Mouse (Mus musculus) MN1 (cell line): ENCODE results near the gene Man2a1.
"Not testable (repeated sequence)": the region's sequence is repeated elsewhere in the genome, so short reads cannot be mapped to it uniquely, and the experiment has no call there.

Experiments
- DNase-seq: peaks from one replicate; pipeline ENCODE4 v3.0.0-alpha.2; 2016; ENCODE audit warnings: low spot score

Man2a1 gene

DNA sequence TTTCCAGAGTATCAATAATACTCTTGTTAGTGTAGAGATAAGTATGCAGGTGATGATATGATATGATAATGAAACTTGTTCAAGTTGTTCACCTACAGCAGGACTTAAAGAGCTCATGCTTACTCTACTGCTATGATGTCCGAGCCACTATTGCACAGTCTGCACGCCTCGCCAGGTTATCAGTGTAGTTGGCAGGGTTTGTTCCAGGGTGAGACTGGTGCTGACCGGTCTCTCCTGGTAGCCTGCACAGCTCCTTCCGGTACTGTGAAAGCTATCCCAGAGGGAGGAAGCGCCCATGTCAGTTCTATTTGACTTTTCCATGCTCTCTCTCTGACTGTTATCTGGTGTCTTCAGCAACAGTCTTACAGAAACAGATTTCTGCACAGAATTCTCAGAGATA, 107.0 kb downstream of the Man2a1 start:
- no peak for DNase-seq

DNA sequence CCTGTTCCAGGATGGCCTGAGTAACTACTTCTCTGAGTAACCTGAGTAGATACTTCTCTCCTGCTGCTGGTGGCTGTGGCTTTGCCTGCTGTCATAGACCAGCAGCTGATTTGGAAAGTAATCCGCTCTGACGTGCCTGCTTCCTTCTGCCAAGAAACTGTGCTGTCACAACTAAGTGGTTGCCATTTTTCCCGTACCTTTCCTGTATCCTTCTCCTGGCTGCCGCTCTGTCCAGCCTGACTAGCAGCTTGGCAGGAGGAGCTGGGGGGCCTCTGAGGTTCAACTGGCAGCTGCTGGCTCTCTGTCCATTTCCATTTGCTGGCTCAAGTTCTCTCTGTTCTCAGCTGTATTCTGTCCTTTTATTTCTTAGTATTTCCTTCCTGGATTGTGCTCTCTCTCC, 115.8 kb downstream of the Man2a1 start:
- DNase-seq: no peak

DNA sequence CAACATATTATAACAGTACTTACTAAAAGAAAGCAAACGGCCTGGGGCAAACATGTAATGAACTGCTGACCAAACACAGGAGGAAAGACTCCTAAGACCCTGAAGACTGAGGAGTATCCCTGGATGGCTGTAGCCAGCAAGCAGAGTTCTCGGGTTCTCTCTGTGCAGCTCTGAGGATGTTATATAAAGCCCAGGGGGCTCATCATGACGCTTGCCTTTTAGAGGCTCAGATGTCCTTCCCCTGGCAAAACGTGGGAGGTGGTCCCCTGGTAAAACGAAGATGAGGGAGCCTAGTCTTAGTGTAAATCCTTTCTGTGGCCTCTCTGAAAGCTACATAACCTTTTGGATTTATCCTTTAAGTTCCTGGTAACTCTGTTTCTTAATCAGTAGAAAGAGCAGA, 119.2 kb downstream of the Man2a1 start:
- DNase-seq: no peak

DNA sequence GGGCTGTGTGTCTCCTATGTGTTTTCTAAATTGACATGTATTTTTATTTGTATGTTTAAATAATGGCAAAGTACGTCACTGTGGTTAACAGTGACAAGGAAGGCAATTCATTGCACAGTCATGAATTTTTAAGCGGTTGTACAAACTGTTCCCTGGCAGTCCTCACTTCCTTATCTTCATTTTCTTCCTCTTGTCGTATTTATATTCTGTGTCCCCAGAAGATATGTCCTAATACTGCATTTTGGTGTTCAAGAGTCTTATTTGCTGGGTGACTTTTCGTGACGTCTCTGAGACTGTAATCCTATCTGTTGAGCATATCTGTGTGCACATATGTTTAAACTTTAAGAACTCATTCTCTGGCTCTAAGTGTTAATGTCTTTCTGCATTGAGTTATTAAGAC, 120.6 kb downstream of the Man2a1 start:
- no peak for DNase-seq

DNA sequence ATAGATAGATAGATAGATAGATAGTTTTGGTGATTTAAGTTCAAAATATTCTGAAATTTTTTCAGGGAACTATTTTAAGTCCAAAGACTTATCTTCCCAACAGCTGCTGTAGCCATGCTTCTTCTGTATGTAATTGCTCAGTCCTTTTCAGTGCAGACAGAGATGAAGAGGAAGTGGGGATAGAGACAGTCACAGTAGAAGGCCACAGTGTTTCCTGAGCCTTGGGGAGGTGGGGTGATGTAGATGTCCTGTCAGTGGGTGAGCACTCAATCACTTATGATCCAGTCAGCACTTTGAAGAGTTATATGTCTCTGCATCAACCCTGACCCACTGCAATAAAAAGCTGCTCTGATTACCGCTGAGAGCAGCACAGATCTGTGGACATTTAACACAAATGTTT, 122.6 kb downstream of the Man2a1 start:
- no peak for DNase-seq

DNA sequence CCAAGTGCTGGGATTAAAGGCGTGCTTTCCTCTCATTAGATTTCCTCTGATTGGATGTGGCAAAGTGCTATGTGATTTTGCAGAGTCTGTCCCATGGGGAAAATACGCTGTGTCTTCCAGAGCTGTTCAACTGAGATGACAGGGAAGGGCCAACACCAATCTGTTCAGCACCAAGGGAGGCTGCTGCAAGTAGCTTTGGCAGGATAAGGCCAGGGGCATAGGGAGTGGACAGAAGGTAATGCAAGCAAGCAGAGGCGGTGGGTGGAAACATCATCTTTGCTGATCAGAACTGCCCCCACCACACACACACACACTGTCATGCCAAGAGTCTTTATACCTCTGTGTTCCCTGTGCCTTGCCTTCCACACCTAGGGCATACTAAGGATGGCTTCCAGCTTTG, 124.7 kb downstream of the Man2a1 start:
- no peak for DNase-seq

DNA sequence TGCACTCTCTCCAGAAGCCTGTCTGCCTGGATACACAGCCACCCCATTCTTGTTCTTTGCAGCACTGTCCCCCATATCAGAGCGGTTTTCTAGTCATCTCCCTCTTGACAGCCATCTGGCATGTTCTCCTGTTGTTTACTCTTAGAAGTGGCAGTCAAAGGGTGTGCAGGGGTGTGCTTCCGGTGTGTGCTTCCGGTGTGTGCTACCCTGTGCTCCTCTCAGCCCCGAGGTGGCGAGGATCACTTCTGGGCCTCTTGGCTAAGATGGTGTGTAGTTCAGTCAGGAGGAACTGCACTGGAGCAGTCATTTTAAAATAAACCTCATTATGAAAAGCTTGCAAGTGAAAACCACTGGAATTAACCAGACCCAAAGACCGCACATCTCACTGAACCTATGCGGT, 125.5 kb downstream of the Man2a1 start:
- no peak for DNase-seq

DNA sequence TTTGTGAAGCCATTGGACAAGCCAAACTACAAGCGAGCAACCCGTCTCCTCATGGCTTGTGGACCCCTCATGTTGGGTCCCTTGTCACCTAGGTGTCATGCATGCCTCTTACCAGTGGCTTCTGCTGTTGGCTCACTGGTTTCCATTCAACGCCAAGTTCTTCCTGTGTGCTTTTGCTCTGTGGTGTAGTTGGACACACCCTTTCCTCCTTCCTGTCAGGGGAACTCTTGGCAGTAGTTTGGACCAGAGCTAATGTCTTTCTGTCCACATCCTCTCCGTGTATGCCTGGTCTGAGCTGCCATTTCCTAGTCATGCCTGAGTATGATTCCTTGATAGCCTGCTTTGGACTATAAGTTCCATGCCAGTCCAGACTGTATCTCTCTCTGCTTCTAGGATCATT, 135.0 kb downstream of the Man2a1 start:
- no peak for DNase-seq

DNA sequence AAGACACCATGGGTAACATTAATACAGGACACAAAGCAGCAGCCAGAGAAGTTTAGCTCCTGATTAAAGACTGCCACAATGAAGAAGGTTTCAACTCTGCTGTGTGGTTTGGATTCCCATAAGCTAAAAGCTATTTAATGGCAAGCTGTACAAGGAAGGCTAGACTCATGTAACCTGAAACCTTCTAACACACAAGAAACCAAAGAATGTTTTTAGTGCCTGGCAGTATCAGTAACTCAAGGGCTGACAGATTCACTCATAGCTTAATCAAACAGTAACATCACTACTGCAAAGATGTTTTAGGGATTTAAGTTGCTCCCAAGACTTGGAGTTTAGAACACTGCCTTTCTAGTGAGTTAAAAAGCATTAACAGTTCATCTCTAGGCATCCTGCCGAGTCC, 137.4 kb downstream of the Man2a1 start:
- no peak for DNase-seq

DNA sequence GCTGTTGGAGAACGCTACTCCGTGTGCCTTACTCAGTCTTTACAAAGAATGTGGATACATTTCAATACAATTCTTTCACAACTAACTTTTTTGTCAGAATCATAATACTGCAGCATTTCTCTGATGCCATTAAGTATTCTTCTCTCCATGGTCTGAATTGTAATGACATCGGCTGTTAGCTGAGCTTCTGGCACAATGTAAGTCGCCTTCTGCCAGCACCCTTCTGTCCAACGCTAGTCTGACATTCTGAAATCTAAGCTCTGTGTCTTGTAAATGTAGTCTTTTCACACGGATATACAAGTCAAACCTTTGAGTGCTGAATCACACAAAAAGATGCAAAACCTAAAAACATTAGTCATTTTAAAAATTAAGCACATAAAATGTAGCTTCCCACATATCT, 138.6 kb downstream of the Man2a1 start:
- DNase-seq: no peak

DNA sequence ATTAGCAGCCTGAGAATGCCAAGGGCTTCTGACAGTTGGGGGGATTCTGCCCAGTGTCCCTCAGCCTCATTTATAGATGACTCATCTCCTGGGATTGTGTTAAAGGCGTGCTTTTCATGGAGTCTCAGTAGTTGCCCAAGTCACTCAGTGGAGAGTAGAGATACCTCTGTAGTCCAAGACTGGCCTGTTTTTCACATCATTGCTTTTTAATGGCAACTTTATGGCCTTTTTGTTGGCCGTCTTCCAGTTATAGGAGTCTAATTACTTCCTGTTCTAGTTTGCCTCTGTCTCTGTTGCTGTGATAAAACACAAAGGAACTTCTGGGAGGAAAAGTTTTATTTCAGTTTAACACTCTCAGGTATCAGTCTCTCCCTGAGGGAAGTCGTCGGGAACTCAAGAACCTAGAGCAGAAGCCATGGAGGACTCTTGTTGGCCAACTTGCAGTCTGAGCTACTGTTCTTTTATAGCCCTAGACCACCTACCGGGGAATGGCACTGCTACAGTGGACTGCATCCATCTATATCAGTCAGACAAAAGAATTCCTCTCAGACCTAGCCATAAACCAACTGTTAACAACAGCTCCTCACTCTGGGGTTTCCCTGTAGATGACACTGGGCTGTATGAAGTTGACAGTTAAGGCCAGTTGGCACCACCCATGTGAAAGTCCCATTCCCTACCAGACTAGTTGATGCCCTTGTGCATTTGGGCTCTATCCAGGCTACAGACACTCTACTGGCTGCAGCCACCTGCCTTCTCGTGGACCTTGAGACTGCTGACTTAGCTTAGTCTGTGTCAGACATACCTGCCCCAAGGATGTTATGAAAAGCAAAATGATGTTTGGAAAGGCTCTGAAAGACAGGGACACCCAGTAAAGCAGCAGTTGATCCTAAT, 142.4 kb downstream of the Man2a1 start:
- no peak for DNase-seq

DNA sequence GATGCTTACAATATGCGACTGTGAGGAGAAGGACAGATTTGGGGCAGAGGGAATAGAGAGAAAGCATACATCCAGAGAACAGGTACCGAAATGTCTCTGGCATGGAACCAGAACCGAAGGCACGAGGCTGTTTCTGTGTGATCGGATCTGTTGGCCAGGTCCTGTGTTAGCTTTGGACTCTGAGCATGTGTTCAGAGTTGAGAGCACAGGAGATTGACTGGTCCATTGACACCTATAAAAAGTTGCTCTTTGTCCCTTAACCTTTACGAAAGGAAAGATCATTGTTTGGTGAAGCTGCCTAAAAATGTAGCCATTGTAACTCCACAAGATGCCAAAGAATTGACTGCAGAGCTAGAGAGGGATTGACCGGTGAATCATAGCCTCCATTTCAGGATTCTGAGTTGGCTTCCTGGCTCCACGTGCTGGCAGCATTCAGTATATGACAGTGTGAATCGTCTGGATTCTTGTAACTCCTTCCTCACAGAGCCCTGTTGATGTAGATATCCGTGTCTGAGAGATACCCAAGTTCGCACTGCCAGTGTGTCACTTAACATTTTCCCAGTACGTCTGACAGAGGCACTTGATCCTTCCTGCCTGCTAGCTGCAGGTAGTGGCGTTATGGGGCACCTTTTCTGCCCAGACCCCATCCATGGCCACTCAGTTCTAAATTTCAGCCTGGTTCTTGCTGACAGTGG, 143.2 kb downstream of the Man2a1 start:
- no peak for DNase-seq

DNA sequence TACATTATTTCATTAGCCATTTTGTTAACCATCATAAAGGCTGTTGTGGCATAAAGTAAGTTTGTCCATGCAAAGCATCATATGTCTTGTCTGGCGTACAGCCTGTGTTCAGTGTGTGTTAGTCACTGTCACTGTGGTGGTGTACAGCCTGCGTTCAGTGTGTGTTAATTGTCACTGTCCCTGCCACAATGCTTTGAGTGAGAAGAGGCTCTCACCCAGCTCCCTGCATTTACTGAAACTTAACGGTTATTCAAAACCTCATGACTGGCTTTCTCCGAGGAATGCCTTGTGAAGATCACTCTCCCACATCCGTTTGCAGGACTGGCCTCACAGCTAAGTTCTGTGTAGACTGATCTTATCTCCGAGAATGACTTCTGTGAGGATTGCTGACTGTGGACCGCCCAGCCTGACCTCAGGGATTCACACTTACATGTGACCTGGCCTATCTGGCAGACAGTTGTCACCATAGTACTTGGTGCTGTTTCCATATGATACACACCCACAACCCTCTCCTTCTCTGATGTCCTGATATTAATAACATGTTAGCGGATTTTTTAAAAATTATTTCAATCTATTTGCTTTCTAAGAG, 146.2 kb downstream of the Man2a1 start:
- DNase-seq: no peak

DNA sequence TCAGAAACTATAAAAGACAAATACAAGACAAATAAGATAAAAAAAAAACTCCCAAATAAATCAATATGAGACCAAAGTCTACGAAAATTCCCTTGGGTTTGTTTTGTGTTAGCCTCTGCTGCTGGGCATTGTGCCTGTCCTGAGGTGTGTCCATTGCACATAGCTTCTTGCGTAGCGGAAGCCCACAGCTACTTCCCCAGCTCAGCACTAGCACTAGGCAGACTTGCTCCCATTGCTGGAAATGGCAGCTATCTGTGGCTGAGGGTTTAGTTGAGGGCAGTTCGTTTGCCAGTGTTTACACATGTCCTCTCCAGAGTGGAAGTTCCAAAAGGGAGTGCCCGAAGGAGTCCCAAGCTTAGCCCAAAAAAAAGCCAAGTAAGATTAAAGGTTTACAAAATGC, 146.9 kb downstream of the Man2a1 start:
- no peak for DNase-seq

DNA sequence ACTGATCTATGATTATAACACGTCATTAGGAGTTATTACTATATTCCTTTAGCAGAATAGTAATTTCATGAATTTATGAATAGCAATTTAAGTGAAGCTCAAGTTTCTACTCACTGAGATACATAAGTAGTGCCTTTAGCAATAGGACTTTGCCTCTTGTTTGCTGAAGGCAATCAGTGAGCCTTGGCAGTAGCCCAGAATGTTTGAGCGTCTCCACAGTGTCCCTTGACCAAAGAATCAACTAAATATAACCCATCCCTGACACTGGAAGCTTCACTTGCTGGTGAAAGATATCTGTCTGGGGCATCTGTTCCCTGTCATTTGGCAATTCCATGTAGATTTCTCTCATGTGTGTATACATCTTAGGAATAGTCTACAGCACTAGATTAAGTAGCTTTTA, 147.6 kb downstream of the Man2a1 start:
- no peak for DNase-seq

DNA sequence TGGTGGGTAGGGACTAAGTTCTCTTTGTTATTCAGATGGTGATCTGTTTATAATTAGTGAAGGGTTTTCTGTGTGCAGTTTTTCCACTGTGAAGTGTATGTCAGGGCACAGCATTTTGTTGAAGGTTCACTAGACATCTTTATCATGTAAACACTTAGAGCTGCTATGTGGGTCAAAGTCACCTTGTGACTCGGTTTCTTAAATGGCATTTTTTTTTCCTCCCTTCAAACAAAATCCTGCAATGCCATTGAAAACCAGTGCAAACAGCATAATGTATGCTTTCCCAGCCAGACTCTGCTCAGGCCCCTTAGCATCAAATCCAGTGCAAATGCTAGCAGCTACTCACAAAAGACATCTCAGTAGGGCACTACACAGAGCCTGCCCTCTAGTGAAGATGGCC, 148.6 kb downstream of the Man2a1 start:
- no peak for DNase-seq

DNA sequence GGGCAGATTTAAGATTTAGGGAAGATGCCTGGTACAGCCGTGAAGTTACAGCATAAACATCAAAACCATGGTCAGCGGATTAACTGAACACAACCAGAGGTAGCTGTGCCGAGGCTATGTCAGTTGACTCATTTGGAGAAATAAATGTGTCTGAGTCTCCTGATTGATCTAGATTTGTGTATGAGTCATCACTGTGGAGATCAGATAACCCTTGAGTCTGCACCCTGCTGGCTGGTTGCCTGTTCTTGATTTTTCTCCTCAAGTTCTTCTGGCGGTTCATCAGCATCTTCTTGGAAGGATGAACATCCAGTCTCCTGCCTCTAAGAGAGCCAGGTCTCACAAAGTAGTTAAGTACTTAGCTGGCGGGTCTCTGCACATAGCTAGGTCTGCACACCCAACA, 150.7 kb downstream of the Man2a1 start:
- peak; percentile 58 for DNase-seq

DNA sequence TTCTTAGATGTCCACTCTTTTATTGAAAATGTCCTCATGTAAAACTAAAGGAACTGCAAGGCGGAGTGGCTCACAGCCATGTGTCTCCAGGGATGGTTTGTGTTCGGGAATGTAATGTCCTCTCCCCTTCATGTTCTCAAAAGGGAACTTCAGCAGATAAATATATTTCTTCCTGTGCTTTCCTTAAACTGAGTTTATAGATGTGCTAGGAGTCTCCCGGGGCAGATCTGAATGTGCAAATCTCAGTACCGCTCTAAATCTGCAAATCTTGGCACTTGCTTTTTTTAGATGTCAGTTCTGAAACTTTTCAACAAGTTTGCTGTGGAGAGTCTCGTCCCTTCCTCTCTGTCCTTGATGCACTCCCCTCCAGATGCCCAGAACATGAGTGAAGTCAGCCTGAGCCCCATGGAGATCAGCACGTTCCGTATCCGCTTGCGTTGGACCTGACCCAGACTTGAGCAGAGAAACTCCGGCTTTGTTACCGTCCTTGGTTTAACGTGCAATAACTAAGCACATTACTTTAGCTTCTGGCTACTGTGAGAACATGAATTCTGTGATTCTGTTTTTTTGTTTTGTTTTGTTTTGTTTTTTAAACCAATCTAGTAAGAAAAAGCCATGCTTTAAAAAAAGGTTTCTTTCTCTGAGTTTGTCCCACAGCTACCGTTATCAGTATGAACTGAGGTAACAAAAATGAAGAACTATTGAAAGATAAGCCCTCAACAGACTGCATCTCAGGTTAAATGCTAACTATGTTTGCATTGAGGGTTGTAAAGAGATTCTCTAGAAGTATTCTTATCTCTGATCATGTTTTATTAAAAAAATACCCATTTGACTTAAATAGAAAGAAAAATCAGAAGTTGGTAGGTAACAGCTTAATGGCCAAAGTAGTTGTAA, 151.8 kb downstream of the Man2a1 start:
- DNase-seq: no peak

DNA sequence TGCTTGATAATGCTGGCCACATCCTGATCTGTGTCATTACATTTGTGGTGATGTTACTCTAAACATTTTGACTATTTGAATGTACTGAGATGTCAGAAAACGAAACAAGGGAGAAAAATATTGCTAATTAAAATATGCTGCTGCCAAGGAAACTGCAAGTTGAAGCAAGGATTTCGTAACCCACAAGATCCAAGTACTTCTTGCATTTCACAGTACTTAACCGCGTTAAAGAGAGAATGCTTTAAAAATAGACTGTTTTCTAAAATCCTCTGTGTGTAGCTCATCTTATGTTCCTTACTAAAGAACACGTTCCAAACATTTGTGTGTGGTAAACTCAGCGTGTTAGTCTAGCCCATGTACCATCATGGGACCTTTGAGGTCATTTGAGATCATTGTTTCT, 153.0 kb downstream of the Man2a1 start:
- DNase-seq: no peak

DNA sequence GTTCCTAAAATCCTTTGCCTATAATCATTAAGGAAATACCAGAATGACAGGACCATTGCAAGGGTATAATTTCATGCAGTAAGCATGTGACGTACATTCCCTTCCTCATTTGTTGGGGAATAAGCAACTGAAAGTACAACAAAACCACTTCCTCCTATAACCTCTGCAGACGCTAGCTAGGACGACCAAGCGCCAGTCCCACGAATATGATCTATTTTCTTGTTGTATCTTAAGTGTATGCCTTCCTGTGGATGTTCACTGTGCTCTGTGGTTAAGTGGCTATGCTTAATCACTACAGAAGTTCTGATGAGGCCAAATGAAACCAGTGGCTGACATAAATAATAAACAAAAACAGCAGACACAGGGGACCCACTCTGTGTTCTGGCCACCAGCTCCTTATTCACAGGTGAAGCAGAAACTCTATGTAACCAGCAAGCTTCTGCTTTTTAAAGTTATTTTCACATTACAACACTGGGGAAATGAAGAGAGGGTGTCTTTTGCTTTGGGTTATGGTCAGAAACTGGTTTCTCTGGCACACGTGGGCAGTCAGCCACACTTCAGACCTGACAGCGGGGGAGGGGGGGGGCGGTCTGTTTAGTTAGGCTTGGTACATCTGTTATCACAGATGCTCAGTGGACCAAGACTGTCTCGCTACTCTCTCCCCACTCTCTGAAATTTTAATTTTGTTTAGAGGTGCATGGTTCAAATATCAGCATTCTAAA, 153.8 kb downstream of the Man2a1 start:
- DNase-seq: no peak

DNA sequence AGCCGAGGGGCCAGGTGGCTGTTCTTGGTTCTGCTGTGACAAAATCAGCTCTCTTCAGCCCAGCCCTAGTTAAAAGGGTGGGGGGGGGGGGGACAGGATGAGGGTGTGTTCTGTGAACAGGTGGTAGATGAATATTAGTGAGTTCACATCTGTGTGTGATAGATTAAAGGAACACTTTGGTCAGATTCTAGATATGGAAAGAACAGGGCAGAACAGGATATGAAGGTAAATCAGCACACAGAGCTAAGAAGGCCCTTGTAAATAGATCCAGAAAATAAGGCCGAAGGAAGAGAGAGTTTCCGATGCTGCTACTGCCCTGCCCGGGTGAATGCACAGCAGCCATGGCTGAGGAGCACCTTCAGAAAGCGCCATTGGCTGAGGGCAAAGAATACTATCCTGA, 154.7 kb downstream of the Man2a1 start:
- DNase-seq: no peak

DNA sequence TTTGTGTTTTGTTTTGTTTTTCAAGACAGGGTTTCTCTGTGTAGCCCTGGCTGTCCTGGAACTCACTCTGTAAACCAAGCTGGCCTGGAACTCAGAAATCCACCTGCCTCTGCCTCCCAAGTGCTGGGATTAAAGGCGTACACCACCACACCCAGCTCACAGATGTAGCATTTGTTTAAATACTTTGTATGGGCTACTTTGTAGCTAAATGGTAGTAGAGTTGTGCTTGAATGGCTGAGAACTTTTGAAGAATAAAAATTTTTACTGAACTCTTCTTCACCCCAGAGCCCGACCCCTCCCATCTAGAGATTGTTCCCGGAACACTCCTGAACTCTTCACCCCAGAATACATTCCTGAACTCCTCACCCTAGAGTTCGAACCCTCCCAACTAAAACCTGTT, 162.1 kb downstream of the Man2a1 start:
- DNase-seq: not testable (repeated sequence)
